Mouse (Mus musculus) lung, embryonic 15.5 days (tissue): ENCODE measurements around the gene Hyal2. TPM values are rescaled to one million over a fixed set of nuclear protein-coding genes. Genes with fewer than 3 reads are reported as not detected.

Experiments
- polyA plus RNA-seq: library from polyadenylated mRNA; unstranded; fragments of >200 nt; fragmentation: Nextera tagmentation; extraction: Ambion mirVana; gene quantifications from 2 replicates; pipeline ENCODE4 v1.2.1, GENCODE M21; 2015

The Hyal2 gene
- polyA plus RNA-seq, 1 experiment from 2014 or later = 105 TPM

Other genes starting within 250 kb of the Hyal2 start
- gene Hemk1, start 229.6 kb upstream of the Hyal2 start, polyA plus RNA-seq = 9.7 and 11.4 TPM in 2 replicates
- gene 6430571L13Rik, start 227.3 kb upstream of the Hyal2 start, polyA plus RNA-seq = 0.47 and 0.79 TPM in 2 replicates
- gene Cacna2d2, start 168.3 kb upstream of the Hyal2 start, polyA plus RNA-seq = 0.30 and 0.42 TPM in 2 replicates
- gene Tmem115, start 34.0 kb upstream of the Hyal2 start, polyA plus RNA-seq = 39.7 and 42.7 TPM in 2 replicates
- gene Cyb561d2, start 25.8 kb upstream of the Hyal2 start, polyA plus RNA-seq = 26.0 and 28.4 TPM in 2 replicates
- 39.2 and 42.2 TPM in 2 replicates for gene Nprl2, start 25.7 kb upstream of the Hyal2 start, polyA plus RNA-seq
- gene Zmynd10, start 20.6 kb upstream of the Hyal2 start, polyA plus RNA-seq = 6.8 TPM in 2 replicates
- gene Rassf1, start 16.4 kb upstream of the Hyal2 start, polyA plus RNA-seq = 57.7 and 64.1 TPM in 2 replicates
- gene Tusc2, start 4.7 kb upstream of the Hyal2 start, polyA plus RNA-seq = 37.7 and 39.7 TPM in 2 replicates
- gene Hyal1, start 9.0 kb downstream of the Hyal2 start, polyA plus RNA-seq = 8.4 and 9.6 TPM in 2 replicates
- gene Naa80, start 10.9 kb downstream of the Hyal2 start, polyA plus RNA-seq = 18.2 and 18.6 TPM in 2 replicates
- 0.99 and 1.4 TPM in 2 replicates for gene Hyal3, start 12.9 kb downstream of the Hyal2 start, polyA plus RNA-seq
- 40.0 and 44.2 TPM in 2 replicates for gene Ifrd2, start 19.7 kb downstream of the Hyal2 start, polyA plus RNA-seq
- 8.2 and 9.1 TPM in 2 replicates for gene Sema3b, start 41.3 kb downstream of the Hyal2 start, polyA plus RNA-seq
- 469 and 478 TPM in 2 replicates for gene Gnai2, start 67.4 kb downstream of the Hyal2 start, polyA plus RNA-seq
- gene Slc38a3, start 101.6 kb downstream of the Hyal2 start, polyA plus RNA-seq = 3.9 and 4.1 TPM in 2 replicates
- gene Gnat1, start 111.8 kb downstream of the Hyal2 start, polyA plus RNA-seq = 0.54 and 0.93 TPM in 2 replicates
- 12.3 and 13.7 TPM in 2 replicates for gene Sema3f, start 142.5 kb downstream of the Hyal2 start, polyA plus RNA-seq
- gene Rbm5, start 203.1 kb downstream of the Hyal2 start, polyA plus RNA-seq = 188 and 202 TPM in 2 replicates